Mouse (Mus musculus): ENCODE results near the gene Ccdc61. TPM values are rescaled to one million over a fixed set of nuclear protein-coding genes. Genes with fewer than 3 reads are reported as not detected.
A peak's percentile ranks its signal among the peaks of the same experiment; 100 is the strongest.
"Not testable (repeated sequence)": the region's sequence is repeated elsewhere in the genome, so short reads cannot be mapped to it uniquely, and the experiment has no call there.

Ccdc61 gene
- total RNA-seq, 2 experiments from 2014 or later: 11.6 to 13.0 TPM

DNA sequence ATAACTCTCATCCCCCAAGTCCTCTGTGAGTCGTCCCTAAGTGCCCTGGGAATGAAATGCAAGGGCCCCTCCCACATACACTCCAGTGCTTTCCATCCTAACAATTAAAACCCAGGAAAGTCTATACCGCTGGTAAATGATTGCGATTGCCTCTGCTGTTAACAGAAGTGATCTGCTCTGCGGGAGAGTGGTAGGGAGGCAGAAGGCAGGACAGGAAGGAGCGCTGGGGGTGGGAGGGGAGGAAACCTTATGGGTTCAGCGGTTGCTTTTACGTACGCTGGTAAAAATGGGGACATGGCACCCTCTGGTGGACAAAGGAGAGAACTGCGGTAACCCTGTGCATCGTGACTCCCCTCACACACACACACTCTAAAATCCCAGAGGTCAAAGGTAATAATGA is 37.0 kb downstream of the Ccdc61 start:
- DNase-seq (ENCODE audit: low spot score in 2 of 2): peak; percentile 65 to 71
- intact Hi-C loops (cut with DNase I): loop anchor here (1.0 to 10.0 kb wide), 2 partner anchors 123 to 1808 kb away; partner anchors contain the start of gene Hif3a

DNA sequence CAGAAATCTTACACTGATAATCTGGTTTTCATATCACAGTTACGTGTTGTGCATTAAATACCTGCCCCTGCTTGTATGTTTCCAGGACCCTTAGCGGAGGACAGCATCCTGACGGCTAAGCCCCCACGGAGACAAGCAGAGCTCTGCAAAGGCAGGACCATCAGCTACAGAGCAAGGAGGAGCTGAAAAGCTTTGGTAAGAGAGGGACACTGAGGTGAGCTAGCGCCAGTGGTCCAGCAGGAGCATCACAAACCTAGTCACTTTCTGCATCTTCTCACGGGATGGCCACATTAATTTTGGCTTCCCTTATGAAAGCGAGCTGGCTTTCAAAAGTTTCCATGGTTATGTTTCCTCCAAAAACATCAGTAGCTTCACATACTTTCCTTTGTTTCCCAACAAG is 37.4 kb downstream of the Ccdc61 start:
- intact Hi-C loops (cut with DNase I): loop anchor here (1.0 to 10.0 kb wide), 2 partner anchors 123 to 1808 kb away; partner anchors contain the start of gene Hif3a
- no peak for DNase-seq (ENCODE audit: low spot score in 2 of 2)

DNA sequence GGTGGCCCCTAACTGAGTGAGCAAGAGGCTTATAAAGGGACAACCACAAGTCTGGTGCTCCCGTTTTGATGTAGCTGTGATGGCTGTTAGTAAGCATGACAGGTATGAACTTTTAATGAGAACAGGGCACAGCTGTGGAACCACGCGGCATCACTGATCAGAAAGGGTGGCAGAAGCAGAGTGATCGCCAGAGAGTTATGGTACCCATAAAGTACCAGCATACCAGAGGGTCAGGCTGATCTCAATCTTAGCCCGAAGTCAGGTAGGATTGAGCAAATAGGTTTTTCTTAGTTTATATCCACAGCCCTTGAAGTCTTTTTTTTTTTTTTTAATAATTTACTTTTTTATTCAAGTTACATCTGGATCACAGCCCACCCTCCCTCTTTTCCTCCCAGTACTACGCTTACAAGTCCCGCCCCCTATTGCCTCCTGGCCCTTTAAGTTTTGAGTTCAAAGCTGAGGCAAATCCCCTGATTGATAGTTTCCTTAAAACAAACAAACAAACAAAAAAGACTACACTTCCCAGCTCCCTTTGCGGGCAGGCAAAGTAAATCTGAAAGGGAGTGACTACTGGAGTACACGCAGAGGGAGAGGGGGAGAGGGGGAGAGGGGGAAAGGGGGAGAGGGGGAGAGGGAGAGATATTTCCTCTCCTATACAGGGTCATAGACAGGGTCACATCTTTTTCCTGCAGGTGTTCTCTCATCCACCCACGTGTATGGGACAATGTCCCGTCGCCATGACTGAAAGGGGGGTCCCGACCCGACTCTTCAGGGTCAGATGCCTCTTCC is 38.0 kb downstream of the Ccdc61 start:
- intact Hi-C loops (cut with DNase I): loop anchor here (10.0 kb wide), 1 partner anchor 1807 kb away; the partner anchor contains the start of gene Hif3a
- no peak for DNase-seq (ENCODE audit: low spot score in 2 of 2)

DNA sequence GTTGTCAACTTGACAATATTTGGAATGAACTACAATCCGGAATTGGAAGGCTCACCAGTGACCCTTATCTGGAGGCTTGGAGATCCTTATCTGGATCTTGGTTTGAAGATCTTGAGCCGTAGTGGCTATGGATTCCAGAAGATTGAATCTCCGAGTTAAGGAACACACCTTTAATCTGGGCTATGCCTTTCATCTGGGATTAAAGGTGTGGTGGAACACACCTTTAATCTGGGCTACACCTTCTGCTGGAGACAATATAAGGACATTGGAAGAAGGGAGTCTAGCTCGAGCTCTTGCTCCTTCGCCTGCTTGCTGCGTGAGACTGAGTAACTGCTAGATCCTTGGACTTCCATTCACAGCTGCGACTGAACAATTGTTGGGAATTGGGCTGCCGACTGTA is 39.2 kb downstream of the Ccdc61 start, which contains the start of gene Pglyrp1:
TSS of gene Pglyrp1 (plus strand) at position 301 of the 400 bp plus-strand sequence.
- intact Hi-C loops (cut with DNase I): loop anchor here (10.0 kb wide), 1 partner anchor 1806 kb away; the partner anchor contains the start of gene Hif3a
- DNase-seq (ENCODE audit: low spot score in 2 of 2): not testable (repeated sequence)

DNA sequence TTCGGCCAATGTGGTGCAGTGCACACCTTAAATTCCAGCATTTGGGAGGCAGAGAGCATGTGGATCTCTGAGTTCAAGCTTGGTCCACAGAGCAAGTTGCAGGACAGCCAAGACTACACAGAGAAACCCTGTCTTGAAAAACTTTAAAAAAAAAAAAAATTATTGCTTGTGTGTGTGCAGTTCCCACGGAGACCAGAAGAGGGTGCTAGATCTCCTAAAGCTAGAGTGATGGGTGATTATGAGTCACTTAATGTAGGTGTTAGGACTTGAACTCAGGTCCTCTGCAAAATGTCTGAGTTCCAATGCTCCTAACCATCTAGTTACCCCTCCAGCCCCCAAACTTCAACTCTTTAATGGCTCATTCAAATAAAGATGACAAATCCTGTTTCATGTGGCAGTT is 41.7 kb downstream of the Ccdc61 start:
- no peak for DNase-seq (ENCODE audit: low spot score in 2 of 2)
- intact Hi-C loops (cut with DNase I): no loop called here

DNA sequence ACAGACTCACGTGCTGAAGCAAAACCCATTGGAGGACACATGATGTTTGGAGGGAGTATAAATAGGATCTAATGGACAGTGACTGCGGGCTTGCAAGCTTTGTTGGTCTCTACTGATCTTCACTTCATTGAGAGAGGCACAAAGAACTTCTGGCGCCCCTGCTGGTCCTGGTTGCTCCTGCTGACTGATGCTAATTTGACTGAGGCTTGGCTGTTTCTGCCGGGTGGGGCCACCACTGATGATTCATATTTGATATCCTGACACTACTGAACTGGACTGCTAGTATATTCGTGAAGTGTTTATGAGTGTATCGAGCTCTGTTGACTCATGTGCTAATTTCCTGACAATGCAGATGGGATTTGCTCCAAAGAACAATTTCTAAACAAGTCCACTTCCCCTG is 47.4 kb downstream of the Ccdc61 start:
- intact Hi-C loops (cut with DNase I): no loop called here
- no peak for DNase-seq (ENCODE audit: low spot score in 2 of 2)

DNA sequence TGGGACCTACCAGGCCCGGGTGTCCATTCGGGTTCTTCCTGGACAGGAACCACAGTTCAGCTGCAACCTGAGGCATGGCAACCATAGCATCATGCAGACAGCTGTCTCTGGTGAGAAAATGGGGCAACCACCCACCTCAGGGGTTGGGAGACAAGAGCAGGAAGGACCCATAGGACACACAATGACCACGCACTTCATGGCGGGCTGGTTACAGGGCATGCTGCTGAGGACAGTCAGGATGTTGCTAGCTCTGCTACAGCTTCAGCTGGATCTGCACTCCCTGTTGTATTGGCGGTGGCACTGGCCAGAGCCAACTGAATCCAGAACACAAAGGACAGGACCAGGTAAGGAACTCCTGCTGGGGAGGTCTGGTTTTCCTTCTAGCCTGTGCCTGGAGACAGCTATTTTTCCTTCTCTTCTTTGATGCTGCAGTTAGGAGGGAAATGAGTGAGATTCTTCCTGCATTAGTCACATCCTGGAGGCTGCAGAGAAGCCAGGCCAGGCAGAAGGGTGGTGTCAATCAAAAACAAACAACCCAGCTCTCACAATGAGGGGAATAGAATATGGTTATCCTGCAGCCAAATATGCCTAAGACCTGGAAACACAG is 51.8 kb downstream of the Ccdc61 start:
- intact Hi-C loops (cut with DNase I): no loop called here
- DNase-seq (ENCODE audit: low spot score in 2 of 2): no peak

DNA sequence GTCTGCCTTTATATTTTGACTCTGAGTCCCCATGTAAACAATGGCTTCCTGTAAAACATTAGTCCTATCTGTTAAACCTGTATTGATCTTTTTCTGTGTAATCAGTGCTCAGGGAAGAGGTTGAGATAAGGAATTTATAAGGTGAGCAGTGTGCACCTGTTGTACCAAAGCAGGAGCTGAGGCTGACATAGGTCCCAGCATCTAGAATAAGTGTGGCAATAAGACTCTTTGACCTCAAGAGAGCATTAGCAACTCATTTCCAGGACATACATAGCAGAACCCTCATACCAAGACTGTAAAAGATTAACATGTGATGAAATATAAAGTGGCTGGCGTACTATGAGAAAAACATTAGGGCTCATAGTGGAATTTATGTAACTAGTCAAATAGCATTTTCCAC is 61.8 kb downstream of the Ccdc61 start:
- intact Hi-C loops (cut with DNase I): no loop called here
- DNase-seq (ENCODE audit: low spot score in 2 of 2): no peak

DNA sequence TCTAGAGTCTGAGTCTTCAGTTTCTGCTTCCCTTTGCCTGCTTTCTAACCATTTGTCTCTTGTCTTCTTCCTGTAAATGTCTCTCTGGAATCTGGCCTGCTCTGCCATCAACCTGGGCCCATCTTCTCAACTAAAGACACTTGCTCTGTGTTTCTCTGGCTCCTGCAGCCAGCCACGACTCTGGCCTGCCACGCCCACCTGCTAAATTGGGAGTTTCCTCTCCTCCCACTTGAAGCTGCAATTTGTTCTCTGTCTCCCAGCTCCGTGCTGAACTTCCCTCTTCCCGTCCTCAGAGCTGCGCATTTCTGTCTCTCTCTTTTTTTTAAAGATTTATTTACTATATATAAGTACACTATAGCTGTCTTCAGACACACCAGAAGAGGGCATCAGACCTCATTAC is 65.4 kb downstream of the Ccdc61 start:
- DNase-seq (ENCODE audit: low spot score in 2 of 2): no peak
- intact Hi-C loops (cut with DNase I): no loop called here

DNA sequence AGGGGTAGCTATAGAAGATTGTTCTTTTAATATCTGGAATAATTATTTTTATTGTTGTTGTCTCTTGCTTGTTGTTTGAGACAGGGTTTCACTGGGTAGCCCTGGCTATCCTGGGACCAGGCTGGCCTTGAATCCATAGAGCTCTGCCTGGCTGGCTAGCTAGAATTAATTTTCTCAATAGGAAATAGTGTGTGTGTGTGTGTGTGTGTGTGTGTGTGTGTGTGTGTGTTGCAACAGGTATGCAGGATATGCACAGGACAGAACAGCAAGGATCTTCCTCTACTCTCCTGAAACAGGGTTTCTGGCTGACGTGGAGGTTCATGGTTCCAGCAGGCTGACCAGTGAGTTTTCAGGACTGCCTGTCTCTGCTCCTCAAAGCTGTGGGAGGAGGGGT is 69.0 kb downstream of the Ccdc61 start:
- no peak for DNase-seq (ENCODE audit: low spot score in 2 of 2)
- intact Hi-C loops (cut with DNase I): no loop called here

Other genes starting within 250 kb of the Ccdc61 start
- not detected for gene Psg20, start 224.2 kb downstream of the Ccdc61 start, total RNA-seq (2021)
- not detected for gene Psg22, start 192.3 kb downstream of the Ccdc61 start, total RNA-seq (2021)
- gene Psg19, start 111.9 kb downstream of the Ccdc61 start, total RNA-seq (2021): not detected
- gene Psg17, start 88.8 kb downstream of the Ccdc61 start, total RNA-seq (2021): not detected
- gene Mill2, start 70.4 kb downstream of the Ccdc61 start, total RNA-seq (2021): 1 to 10 TPM; 1.3 to 2.0 TPM
- 10 to 100 TPM; 25.1 to 34.5 TPM for gene Pglyrp1, start 39.1 kb downstream of the Ccdc61 start, total RNA-seq (2021)
- gene Nova2, start 15.5 kb upstream of the Ccdc61 start, total RNA-seq (2021): 100 to 1,000 TPM; 105 to 110 TPM
- under 1 TPM; 0.42 to 0.75 TPM for gene Nanos2, start 77.0 kb upstream of the Ccdc61 start, total RNA-seq (2021)
- 10 to 100 TPM; 39.9 to 42.2 TPM for gene Mypop, start 80.8 kb upstream of the Ccdc61 start, total RNA-seq (2021)
- gene Irf2bp1, start 93.6 kb upstream of the Ccdc61 start, total RNA-seq (2021): 10 to 100 TPM; 42.5 to 45.2 TPM
- gene Foxa3, start 113.1 kb upstream of the Ccdc61 start, total RNA-seq (2021): not detected
- 100 to 1,000 TPM; 106 to 109 TPM for gene Sympk, start 114.0 kb upstream of the Ccdc61 start, total RNA-seq (2021)
- under 1 TPM; 0.29 to 0.49 TPM for gene Rsph6a, start 144.3 kb upstream of the Ccdc61 start, total RNA-seq (2021)
- 100 to 1,000 TPM; 151 to 162 TPM for gene Dmwd, start 165.8 kb upstream of the Ccdc61 start, total RNA-seq (2021)
- 10 to 100 TPM; 34.3 to 36.7 TPM for gene Dmpk, start 173.4 kb upstream of the Ccdc61 start, total RNA-seq (2021)
- gene Six5, start 184.2 kb upstream of the Ccdc61 start, total RNA-seq (2021): 1 to 10 TPM; 1.6 TPM
- under 1 TPM; 0.48 to 0.76 TPM for gene Gm4969, start 208.0 kb upstream of the Ccdc61 start, total RNA-seq (2021)
- gene Fbxo46, start 209.4 kb upstream of the Ccdc61 start, total RNA-seq (2021): 10 to 100 TPM; 11.5 to 12.6 TPM
- gene Qpctl, start 238.9 kb upstream of the Ccdc61 start, total RNA-seq (2021): 10 to 100 TPM; 19.6 to 21.9 TPM
- 10 to 100 TPM; 84.3 to 88.7 TPM for gene Snrpd2, start 239.3 kb upstream of the Ccdc61 start, total RNA-seq (2021)